Mouse (Mus musculus): ENCODE results near the gene Isg15. TPM values are rescaled to one million over a fixed set of nuclear protein-coding genes. Genes with fewer than 3 reads are reported as not detected.
"Not testable (repeated sequence)": the region's sequence is repeated elsewhere in the genome, so short reads cannot be mapped to it uniquely, and the experiment has no call there.

Isg15 gene
- polyA plus RNA-seq, 1 experiment from 2014 or later: 1.1 TPM

GRCm38 (mm10) chr4:156166477-156166876 lies 34.1 kb downstream of the Isg15 start:
- Histone ChIP-seq H3K9ac (ENCODE audit: low read length) (no peak overlapping the region), H3K27ac (ENCODE audit: low read depth, low read length) (no peak overlapping the region), H3K4me3 (ENCODE audit: low read depth, low read length) (no peak overlapping the region), H3K4me1 (ENCODE audit: control insufficient read depth, insufficient read depth, low read length) (no peaks in the 10 kb centered on the region), H3K27me3 (replicated peaks; ENCODE audit: control insufficient read depth, insufficient read depth, low read length) (no peaks in the 10 kb centered on the region), H3K36me3 (ENCODE audit: control insufficient read depth, insufficient read depth, low read length) (peaks cover 91% of the 10 kb centered on the region), H3K9me3 (replicated peaks; ENCODE audit: control insufficient read depth, low read length) (peaks cover 5% of the 10 kb centered on the region; the same call in 1 of the 2 replicates), H3K4me2 (ENCODE audit: low read length) (no peak overlapping the region)
- DNase-seq (ENCODE audit: low spot score) (no peak), ATAC-seq (no peak)
- WGBS: 89% methylated on average over 9 of the region's 9 CpGs

- no peaks in the 10 kb centered on the region for H3K36me3 ChIP-seq (ENCODE audit: control insufficient read depth, insufficient read depth, low read length)
- H3K9me3 ChIP-seq (replicated peaks; ENCODE audit: control insufficient read depth, low read length): no peaks in the 10 kb centered on the region; the same call in 1 of the 2 replicates
- H3K9ac ChIP-seq (ENCODE audit: low read length): no peak overlapping the region
- no peak for DNase-seq (ENCODE audit: low spot score)
- WGBS: 97% methylated on average over 3 of the region's 3 CpGs
- no peak overlapping the region for H3K4me3 ChIP-seq (ENCODE audit: low read depth, low read length)
- no peak for ATAC-seq
- no peaks in the 10 kb centered on the region for H3K4me1 ChIP-seq (ENCODE audit: control insufficient read depth, insufficient read depth, low read length)
- H3K27ac ChIP-seq (ENCODE audit: low read depth, low read length): no peak overlapping the region
- no peak overlapping the region for H3K4me2 ChIP-seq (ENCODE audit: low read length)
- no peaks in the 10 kb centered on the region for H3K27me3 ChIP-seq (replicated peaks; ENCODE audit: control insufficient read depth, insufficient read depth, low read length)
These were observed 45.8 kb downstream of the Isg15 start for GRCm38 (mm10) chr4:156154771-156155170.

GRCm38 (mm10) chr4:156150887-156151286 lies 49.7 kb downstream of the Isg15 start:
- not testable (repeated sequence) for H3K27me3 ChIP-seq (replicated peaks; ENCODE audit: control insufficient read depth, insufficient read depth, low read length); H3K27ac ChIP-seq (ENCODE audit: low read depth, low read length); H3K4me2 ChIP-seq (ENCODE audit: low read length); ATAC-seq; DNase-seq (ENCODE audit: low spot score); H3K36me3 ChIP-seq (ENCODE audit: control insufficient read depth, insufficient read depth, low read length); H3K4me3 ChIP-seq (ENCODE audit: low read depth, low read length); H3K9ac ChIP-seq (ENCODE audit: low read length); H3K4me1 ChIP-seq (ENCODE audit: control insufficient read depth, insufficient read depth, low read length); H3K9me3 ChIP-seq (replicated peaks; ENCODE audit: control insufficient read depth, low read length)
- 89% methylated on average over 10 of the region's 10 CpGs for WGBS

Small RNA genes within 50 kb of the gene (microRNA-seq; reads per million reads assigned to microRNA genes)
- gene Mir7658: 3.6 reads per million, percentile 20 among the genes with 10 or more reads in this experiment

Other genes with a start within 250 kb of the Isg15 start
- 8.0 and 11.3 TPM in 2 replicates for gene C1qtnf12, start 238.5 kb downstream of the Isg15 start, polyA plus RNA-seq (2014; fragmentation: Nextera tagmentation; extraction: Ambion mirVana)
- gene B3galt6, start 208.2 kb downstream of the Isg15 start, polyA plus RNA-seq (2014; fragmentation: Nextera tagmentation; extraction: Ambion mirVana): 27.6 and 29.6 TPM in 2 replicates
- 124 and 127 TPM in 2 replicates for gene Sdf4, start 207.9 kb downstream of the Isg15 start, polyA plus RNA-seq (2014; fragmentation: Nextera tagmentation; extraction: Ambion mirVana)
- 0.43 and 0.60 TPM in 2 replicates for gene Tnfrsf4, start 187.0 kb downstream of the Isg15 start, polyA plus RNA-seq (2014; fragmentation: Nextera tagmentation; extraction: Ambion mirVana)
- gene Tnfrsf18, start 174.7 kb downstream of the Isg15 start, polyA plus RNA-seq (2014; fragmentation: Nextera tagmentation; extraction: Ambion mirVana): 0.40 and 0.53 TPM in 2 replicates
- not detected in 2 replicates for gene Ttll10, start 141.4 kb downstream of the Isg15 start, polyA plus RNA-seq (2014; fragmentation: Nextera tagmentation; extraction: Ambion mirVana)
- gene 9430015G10Rik, start 90.8 kb downstream of the Isg15 start, polyA plus RNA-seq (2014; fragmentation: Nextera tagmentation; extraction: Ambion mirVana): 29.0 and 34.3 TPM in 2 replicates
- 0.41 and 0.59 TPM in 2 replicates for gene Rnf223, start 70.3 kb downstream of the Isg15 start, polyA plus RNA-seq (2014; fragmentation: Nextera tagmentation; extraction: Ambion mirVana)
- gene Agrn, start 3.3 kb downstream of the Isg15 start, polyA plus RNA-seq (2014; fragmentation: Nextera tagmentation; extraction: Ambion mirVana): 72.2 and 88.4 TPM in 2 replicates
- 1.2 TPM in 2 replicates for gene AW011738, start 2.5 kb upstream of the Isg15 start, polyA plus RNA-seq (2014; fragmentation: Nextera tagmentation; extraction: Ambion mirVana)
- gene Perm1, start 15.1 kb upstream of the Isg15 start, polyA plus RNA-seq (2014; fragmentation: Nextera tagmentation; extraction: Ambion mirVana): 0.83 and 0.99 TPM in 2 replicates
- gene Plekhn1, start 34.0 kb upstream of the Isg15 start, polyA plus RNA-seq (2014; fragmentation: Nextera tagmentation; extraction: Ambion mirVana): 19.2 and 21.7 TPM in 2 replicates
- 43.3 and 45.5 TPM in 2 replicates for gene Noc2l, start 35.2 kb upstream of the Isg15 start, polyA plus RNA-seq (2014; fragmentation: Nextera tagmentation; extraction: Ambion mirVana)
- gene Samd11, start 54.8 kb upstream of the Isg15 start, polyA plus RNA-seq (2014; fragmentation: Nextera tagmentation; extraction: Ambion mirVana): 0.98 and 1.2 TPM in 2 replicates
- not detected in 2 replicates for gene Vmn2r-ps159, start 130.3 kb upstream of the Isg15 start, polyA plus RNA-seq (2014; fragmentation: Nextera tagmentation; extraction: Ambion mirVana)